Mouse (Mus musculus) CD4-positive, CD25-positive, alpha-beta regulatory T cell, adult 9 weeks (primary cell): ENCODE data around the gene Tmem132a. TPM values are rescaled to one million over a fixed set of nuclear protein-coding genes. Genes with fewer than 3 reads are reported as not detected.

Experiments used
- polyA plus RNA-seq: library from polyadenylated mRNA; unstranded; fragments of 100-300 nt; shearing (Covaris generic); gene quantifications from one replicate; pipeline ENCODE4 v1.2.1, GENCODE M21; 2017

Tmem132a gene
- 0.40 TPM for polyA plus RNA-seq

GRCm38 (mm10) chr19:10869886-10870527 lies at the start of gene Tmem132a:
TSS of gene Tmem132a (minus strand) at chr19:10869940.

GRCm38 (mm10) chr19:10895016-10895528 lies 25.3 kb upstream of the Tmem132a start, which contains the start of gene Prpf19:
TSS of gene Prpf19 (plus strand) at chr19:10895231.

GRCm38 (mm10) chr19:10881426-10882154 lies 11.8 kb upstream of the Tmem132a start, which contains the start of gene Tmem109:
TSS of gene Tmem109 (minus strand) at chr19:10882001.

DNA sequence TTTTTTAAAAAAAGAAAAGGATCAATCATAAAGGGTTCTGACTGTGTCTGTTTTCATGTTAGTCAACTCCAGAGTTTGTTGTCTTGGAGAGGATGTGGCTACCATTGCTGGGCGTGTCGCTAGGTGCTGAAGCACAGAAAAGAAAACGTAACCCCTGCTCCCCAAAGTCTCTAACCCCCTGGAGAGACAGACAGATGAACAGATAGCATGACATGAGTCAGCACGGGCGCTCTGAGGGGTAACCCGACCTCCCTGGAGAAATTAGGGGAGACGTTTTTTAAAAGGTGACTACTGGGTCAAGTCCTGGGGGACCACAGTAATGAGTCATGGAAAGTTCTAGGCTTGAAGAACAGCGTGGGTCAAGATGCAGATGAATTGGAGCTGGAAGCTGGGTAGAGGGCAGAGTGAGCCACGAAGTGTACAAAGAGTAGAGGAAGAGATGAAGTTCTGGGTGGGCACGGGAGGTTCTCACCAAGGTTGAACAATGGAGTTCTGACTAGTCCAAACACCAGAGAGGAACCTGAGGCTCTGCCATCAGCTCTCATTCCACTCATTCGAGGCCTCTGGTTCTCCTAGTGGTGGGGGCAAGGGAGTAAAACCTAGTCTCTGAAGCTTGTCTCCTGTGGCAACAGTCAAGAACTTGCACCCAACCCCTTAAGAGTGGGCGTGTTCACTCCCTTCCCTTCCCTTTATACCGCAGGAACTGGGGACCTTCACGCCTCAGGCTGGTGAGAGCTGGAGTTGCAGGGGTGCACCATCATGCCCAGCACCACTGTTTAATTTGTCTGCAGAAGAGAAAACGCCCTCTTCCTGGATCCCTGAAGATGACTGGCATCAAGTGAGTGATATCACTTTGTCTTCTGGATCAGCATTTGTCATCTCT lies 30.5 kb downstream of the Tmem132a start, which contains the start of gene Slc15a3:
Gene Slc15a3, plus strand, starts transcription at position 718 of the 883 bp plus-strand sequence.

GRCm38 (mm10) chr19:10829436-10830175 lies 40.1 kb downstream of the Tmem132a start, which contains the start of gene Cd6:
TSS of gene Cd6 (minus strand) at chr19:10830058.

Other genes with a start within 250 kb of the Tmem132a start
- 0.37 TPM for gene Vwce, start 235.7 kb downstream of the Tmem132a start, polyA plus RNA-seq
- gene Pga5, start 191.9 kb downstream of the Tmem132a start, polyA plus RNA-seq = not detected
- 26.5 TPM for gene Vps37c, start 181.2 kb downstream of the Tmem132a start, polyA plus RNA-seq
- 623 TPM for gene Cd5, start 130.9 kb downstream of the Tmem132a start, polyA plus RNA-seq
- 713 TPM for gene Cd6, start 39.9 kb downstream of the Tmem132a start, polyA plus RNA-seq
- 1.3 TPM for gene Slc15a3, start 30.2 kb downstream of the Tmem132a start, polyA plus RNA-seq
- gene Tmem109, start 12.1 kb upstream of the Tmem132a start, polyA plus RNA-seq = 58.9 TPM
- 86.7 TPM for gene Prpf19, start 25.3 kb upstream of the Tmem132a start, polyA plus RNA-seq
- not detected for gene Zp1, start 50.7 kb upstream of the Tmem132a start, polyA plus RNA-seq
- not detected for gene Ptgdr2, start 67.2 kb upstream of the Tmem132a start, polyA plus RNA-seq
- gene Ccdc86, start 79.3 kb upstream of the Tmem132a start, polyA plus RNA-seq = 23.3 TPM
- not detected for gene Ms4a10, start 104.7 kb upstream of the Tmem132a start, polyA plus RNA-seq
- gene Ms4a15, start 123.3 kb upstream of the Tmem132a start, polyA plus RNA-seq = not detected
- not detected for gene Ms4a18, start 148.1 kb upstream of the Tmem132a start, polyA plus RNA-seq
- gene Ms4a8a, start 211.2 kb upstream of the Tmem132a start, polyA plus RNA-seq = not detected